Mouse (Mus musculus) liver, embryonic 13.5 days (tissue): Measurements from ENCODE around the gene Gps1. TPM values are rescaled to one million over a fixed set of nuclear protein-coding genes. Genes with fewer than 3 reads are reported as not detected.
"Not testable (repeated sequence)": the region's sequence is repeated elsewhere in the genome, so short reads cannot be mapped to it uniquely, and the experiment has no call there.

ENCODE experiments used
- ATAC-seq: fragments of 200-750 bp; cut with Nextera tagmentation; 2 replicates; pipeline ENCODE4 v1.8.0; 2017; ENCODE audit warnings: low read depth, mild to moderate bottlenecking, moderate number of reproducible peaks, moderate library complexity
- DNase-seq: peaks from one replicate; pipeline ENCODE4 v3.0.0; 2022
- H3K27ac ChIP-seq: fragments of 300-500 bp; sonication (generic); 2 replicates; pipeline ENCODE4 v1.5.1; 2015; ENCODE audit warnings: moderate library complexity, mild to moderate bottlenecking, inconsistent platforms
- H3K27me3 ChIP-seq: fragments of 300-500 bp; sonication (generic); 2 replicates; pipeline ENCODE4 v1.6.1; 2015; ENCODE audit warnings: mild to moderate bottlenecking, inconsistent platforms
- H3K36me3 ChIP-seq: fragments of 300-500 bp; sonication (generic); 2 replicates; pipeline ENCODE4 v1.6.1; 2015; ENCODE audit warnings: mild to moderate bottlenecking, inconsistent platforms
- H3K4me1 ChIP-seq: fragments of 300-500 bp; sonication (generic); replicated peaks from 2 replicates; pipeline ENCODE4 v1.6.1; 2015; ENCODE audit warnings: inconsistent platforms
- H3K4me2 ChIP-seq: fragments of 300-500 bp; sonication (generic); 2 replicates; pipeline ENCODE4 v1.6.1; 2015; ENCODE audit warnings: inconsistent platforms, mild to moderate bottlenecking, moderate library complexity
- H3K4me3 ChIP-seq: fragments of 300-500 bp; sonication (generic); replicated peaks from 2 replicates; pipeline ENCODE4 v1.5.1; 2015; ENCODE audit warnings: mild to moderate bottlenecking, inconsistent platforms
- H3K9ac ChIP-seq: fragments of 300-500 bp; sonication (generic); 2 replicates; pipeline ENCODE4 v1.6.1; 2015; ENCODE audit warnings: mild to moderate bottlenecking, inconsistent platforms
- H3K9me3 ChIP-seq: fragments of 300-500 bp; sonication (generic); replicated peaks from 2 replicates; pipeline ENCODE4 v1.6.1; 2016; ENCODE audit warnings: inconsistent platforms
- WGBS: fragments of 180-500 bp; shearing (Covaris S2); methylation state at CpG from one replicate; pipeline ENCODE4 v1.1.7; 2015; ENCODE audit not compliant: insufficient replicate concordance; 5-methylcytosine and 5-hydroxymethylcytosine counted together
- polyA plus RNA-seq: library from polyadenylated mRNA; unstranded; fragments of >200 nt; fragmentation: Nextera tagmentation; extraction: Ambion mirVana; gene quantifications from 2 replicates; pipeline ENCODE4 v1.2.1, GENCODE M21; 2015

Gene Gps1
- polyA plus RNA-seq, 1 experiment from 2014 or later: 102 TPM

- Histone ChIP-seq H3K9ac (peak overlapping the region; percentile 86), H3K27me3 (no peaks in the 10 kb centered on the region), H3K9me3 (no peaks in the 10 kb centered on the region), H3K36me3 (peaks cover 41% of the 10 kb centered on the region), H3K4me2 (peak overlapping the region; percentile 98), H3K4me3 (peak overlapping the region; percentile 75), H3K4me1 (peaks cover 54% of the 10 kb centered on the region), H3K27ac (peak overlapping the region; percentile 89)
- WGBS: under 1% methylated on average over 40 of the region's 40 CpGs
- DNase-seq (no peak), ATAC-seq (peak; percentile 60)
Observed at GRCm38 (mm10) chr11:120823551-120823947, 39.5 kb downstream of the Gps1 start.

GRCm38 (mm10) chr11:120823956-120824786 is 40.1 kb downstream of the Gps1 start, which contains the start of gene Fasn:
Gene Fasn, minus strand, starts transcription at chr11:120824547.
- ATAC-seq: peak; percentile 84
- Histone ChIP-seq H3K4me2 (peak within 1 kb of the TSS; percentile 98), H3K27ac (peak within 1 kb of the TSS; percentile 89), H3K27me3 (no peaks in the 10 kb centered on the region), H3K4me3 (peak within 1 kb of the TSS; percentile 75), H3K9me3 (no peaks in the 10 kb centered on the region), H3K4me1 (peaks cover 54% of the 10 kb centered on the region), H3K9ac (peak within 1 kb of the TSS; percentile 86), H3K36me3 (peaks cover 35% of the 10 kb centered on the region)
- DNase-seq: peak; percentile 92
- WGBS: under 1% methylated on average over 88 of the region's 109 CpGs

GRCm38 (mm10) chr11:120824787-120825288 is 40.8 kb downstream of the Gps1 start:
- Histone ChIP-seq H3K36me3 (peaks cover 28% of the 10 kb centered on the region), H3K27ac (peak overlapping the region; percentile 77), H3K4me2 (peak overlapping the region; percentile 98), H3K9me3 (no peaks in the 10 kb centered on the region), H3K4me3 (peak overlapping the region; percentile 75), H3K9ac (peak overlapping the region; percentile 86), H3K27me3 (no peaks in the 10 kb centered on the region), H3K4me1 (peaks cover 54% of the 10 kb centered on the region)
- WGBS: 1% methylated on average over 21 of the region's 21 CpGs
- DNase-seq (no peak), ATAC-seq (no peak)

GRCm38 (mm10) chr11:120825289-120825863 is 41.3 kb downstream of the Gps1 start:
- ATAC-seq (no peak), DNase-seq (no peak)
- no peaks in the 10 kb centered on the region for H3K27me3 ChIP-seq
- H3K9me3 ChIP-seq: no peaks in the 10 kb centered on the region
- peak overlapping the region; percentile 75 for H3K4me3 ChIP-seq
- 64% methylated on average over 4 of the region's 4 CpGs for WGBS
- peak overlapping the region; percentile 77 for H3K27ac ChIP-seq
- H3K36me3 ChIP-seq: peaks cover 23% of the 10 kb centered on the region
- H3K4me1 ChIP-seq: peaks cover 54% of the 10 kb centered on the region
- H3K9ac ChIP-seq: peak overlapping the region; percentile 86
- peak overlapping the region; percentile 98 for H3K4me2 ChIP-seq

- Histone ChIP-seq H3K36me3 (peaks cover 14% of the 10 kb centered on the region), H3K27me3 (no peaks in the 10 kb centered on the region), H3K4me1 (peaks cover 46% of the 10 kb centered on the region), H3K4me2 (no peak overlapping the region), H3K27ac (no peak overlapping the region; the same call in 1 of the 2 replicates), H3K4me3 (no peak overlapping the region), H3K9me3 (no peaks in the 10 kb centered on the region), H3K9ac (no peak overlapping the region)
- 80% methylated on average over 8 of the region's 8 CpGs for WGBS
- ATAC-seq: no peak
- no peak for DNase-seq
Observed at GRCm38 (mm10) chr11:120826016-120826953, 42.2 kb downstream of the Gps1 start.

GRCm38 (mm10) chr11:120828416-120828815 is 44.3 kb downstream of the Gps1 start:
- Histone ChIP-seq H3K27ac (no peak overlapping the region), H3K9me3 (no peaks in the 10 kb centered on the region), H3K4me3 (no peak overlapping the region), H3K4me1 (peaks cover 39% of the 10 kb centered on the region), H3K27me3 (no peaks in the 10 kb centered on the region), H3K9ac (no peak overlapping the region), H3K36me3 (no peaks in the 10 kb centered on the region), H3K4me2 (no peak overlapping the region)
- no peak for ATAC-seq
- no peak for DNase-seq
- WGBS: 57% methylated on average over 4 of the region's 4 CpGs

GRCm38 (mm10) chr11:120829757-120830532 is 45.9 kb downstream of the Gps1 start:
- 74% methylated on average over 10 of the region's 10 CpGs for WGBS
- ATAC-seq: no peak

GRCm38 (mm10) chr11:120830686-120831085 is 46.6 kb downstream of the Gps1 start:
- no peak for DNase-seq
- Histone ChIP-seq H3K27me3 (no peaks in the 10 kb centered on the region), H3K27ac (no peak overlapping the region), H3K4me1 (peaks cover 28% of the 10 kb centered on the region), H3K9ac (no peak overlapping the region), H3K36me3 (no peaks in the 10 kb centered on the region), H3K9me3 (no peaks in the 10 kb centered on the region), H3K4me3 (no peak overlapping the region), H3K4me2 (no peak overlapping the region)
- no peak for ATAC-seq
- WGBS: 75% methylated on average over 12 of the region's 12 CpGs

More at GRCm38 (mm10) chr11:120829757-120830532, 45.9 kb downstream of the Gps1 start:
- Histone ChIP-seq H3K27ac (no peak overlapping the region), H3K9me3 (no peaks in the 10 kb centered on the region), H3K4me1 (peaks cover 34% of the 10 kb centered on the region), H3K4me3 (no peak overlapping the region), H3K4me2 (no peak overlapping the region), H3K27me3 (no peaks in the 10 kb centered on the region), H3K9ac (no peak overlapping the region), H3K36me3 (no peaks in the 10 kb centered on the region)
- DNase-seq: no peak

GRCm38 (mm10) chr11:120831659-120832440 is 47.8 kb downstream of the Gps1 start:
- no peaks in the 10 kb centered on the region for H3K27me3 ChIP-seq
- H3K4me3 ChIP-seq: no peak overlapping the region
- ATAC-seq (no peak), DNase-seq (no peak)
- no peaks in the 10 kb centered on the region for H3K36me3 ChIP-seq
- no peak overlapping the region for H3K9ac ChIP-seq
- no peak overlapping the region for H3K4me2 ChIP-seq
- no peak overlapping the region for H3K27ac ChIP-seq
- H3K4me1 ChIP-seq: peaks cover 21% of the 10 kb centered on the region
- no peaks in the 10 kb centered on the region for H3K9me3 ChIP-seq
- 71% methylated on average over 3 of the region's 3 CpGs for WGBS

- DNase-seq (peak; percentile 29), ATAC-seq (peak; percentile 56)
- WGBS: 41% methylated on average over 5 of the region's 5 CpGs
- not testable (repeated sequence) for H3K4me2 ChIP-seq, H3K9ac ChIP-seq, H3K27ac ChIP-seq, H3K36me3 ChIP-seq, H3K4me3 ChIP-seq, H3K27me3 ChIP-seq, H3K9me3 ChIP-seq
- H3K4me1 ChIP-seq: peaks cover 21% of the 10 kb centered on the region
Observed at GRCm38 (mm10) chr11:120832962-120833361, 48.9 kb downstream of the Gps1 start.
